Mouse (Mus musculus) heart, postnatal 0 days (tissue): Measurements from ENCODE around the gene Tor1a. TPM values are rescaled to one million over a fixed set of nuclear protein-coding genes. Genes with fewer than 3 reads are reported as not detected.
"Not testable (repeated sequence)": the region's sequence is repeated elsewhere in the genome, so short reads cannot be mapped to it uniquely, and the experiment has no call there.

ENCODE experiments used
- ATAC-seq: fragments of 200-750 bp; cut with Nextera tagmentation; 2 replicates; pipeline ENCODE4 v1.8.0; 2017; ENCODE audit warnings: low read depth, moderate number of reproducible peaks, moderate library complexity; ENCODE audit not compliant: insufficient read depth
- DNase-seq: peaks from one replicate; pipeline ENCODE4 v3.0.0-alpha.2; 2016; ENCODE audit warnings: low spot score
- H3K27ac ChIP-seq: fragments of 300-500 bp; sonication (generic); 2 replicates; pipeline ENCODE4 v1.5.1; 2014; ENCODE audit warnings: low read depth, mild to moderate bottlenecking
- H3K27me3 ChIP-seq: fragments of 300-500 bp; sonication (generic); 2 replicates; pipeline ENCODE4 v1.6.1; 2014; ENCODE audit warnings: low read length, mixed read lengths; ENCODE audit not compliant: control insufficient read depth, insufficient read depth
- H3K36me3 ChIP-seq: fragments of 300-500 bp; sonication (generic); replicated peaks from 2 replicates; pipeline ENCODE4 v1.6.1; 2014; ENCODE audit warnings: low read length, mixed read lengths; ENCODE audit not compliant: control insufficient read depth, insufficient read depth
- H3K4me1 ChIP-seq: fragments of 300-500 bp; sonication (generic); 2 replicates; pipeline ENCODE4 v1.6.1; 2014; ENCODE audit warnings: antibody characterized with exemption; ENCODE audit not compliant: control insufficient read depth, insufficient read depth
- H3K4me2 ChIP-seq: fragments of 300-500 bp; sonication (generic); 2 replicates; pipeline ENCODE4 v1.6.1; 2014; ENCODE audit warnings: low read depth, mild to moderate bottlenecking, low read length, moderate library complexity
- H3K4me3 ChIP-seq: fragments of 300-500 bp; sonication (generic); 2 replicates; pipeline ENCODE4 v1.5.1; 2014; ENCODE audit warnings: low read depth, low read length
- H3K9ac ChIP-seq: fragments of 300-500 bp; sonication (generic); replicated peaks from 2 replicates; pipeline ENCODE4 v1.6.1; 2014; ENCODE audit warnings: low read depth, low read length, mixed read lengths
- H3K9me3 ChIP-seq: fragments of 300-500 bp; sonication (generic); replicated peaks from 2 replicates; pipeline ENCODE4 v1.6.1; 2016; ENCODE audit warnings: low read length; ENCODE audit not compliant: control insufficient read depth
- CTCF ChIP-seq: IDR thresholded peaks from 2 replicates; pipeline ENCODE4 v1.5.1; 2016; ENCODE audit warnings: antibody characterized with exemption, control low read depth, low read depth
- EP300 ChIP-seq: IDR thresholded peaks from 2 replicates; pipeline ENCODE4 v1.6.1; 2016; ENCODE audit warnings: antibody characterized with exemption, low read depth
- WGBS: fragments of 180-500 bp; shearing (Covaris S2); extraction: QIAGEN DNeasy Blood & Tissue Kit; methylation state at CpG from one replicate; pipeline ENCODE4 v1.1.7; 2014; 5-methylcytosine and 5-hydroxymethylcytosine counted together
- polyA plus RNA-seq: library from polyadenylated mRNA; unstranded; fragments of >200 nt; fragmentation: Nextera tagmentation; extraction: Ambion mirVana; gene quantifications from 2 replicates; pipeline ENCODE4 v1.2.1, GENCODE M21; 2015
- total RNA-seq: library from RNA; depleted of rRNA; stranded (reverse); fragments of >200 nt; gene quantifications from 2 replicates; pipeline ENCODE4 v1.2.3, GENCODE M21; 2014; ENCODE audit warnings: low replicate concordance

The Tor1a gene
- total and polyA plus RNA-seq, 2 experiments from 2014 or later = 27.1 to 35.0 TPM

GRCm38 (mm10) chr2:30937731-30938130, 30.0 kb downstream of the Tor1a start:
- WGBS = 64% methylated on average over 8 of the region's 8 CpGs
- Histone ChIP-seq H3K27ac (no peak overlapping the region), H3K9me3 (no peaks in the 10 kb centered on the region), H3K27me3 (no peaks in the 10 kb centered on the region), H3K36me3 (no peaks in the 10 kb centered on the region), H3K9ac (no peak overlapping the region), H3K4me3 (no peak overlapping the region), H3K4me2 (no peak overlapping the region), H3K4me1 (no peaks in the 10 kb centered on the region)
- ATAC-seq = no peak
- DNase-seq = no peak
- TF ChIP-seq EP300 = no peak
- TF ChIP-seq CTCF = no peak

GRCm38 (mm10) chr2:30936808-30937207, 30.9 kb downstream of the Tor1a start:
- H3K9ac ChIP-seq = no peak overlapping the region
- H3K27me3 ChIP-seq = no peaks in the 10 kb centered on the region
- H3K36me3 ChIP-seq = no peaks in the 10 kb centered on the region
- DNase-seq (no peak), ATAC-seq (no peak)
- H3K4me2 ChIP-seq = no peak overlapping the region
- H3K9me3 ChIP-seq = no peaks in the 10 kb centered on the region
- H3K4me3 ChIP-seq = no peak overlapping the region
- no peaks in the 10 kb centered on the region for H3K4me1 ChIP-seq
- TF ChIP-seq CTCF = no peak
- TF ChIP-seq EP300 = no peak
- WGBS = 72% methylated on average over 3 of the region's 3 CpGs
- no peak overlapping the region for H3K27ac ChIP-seq

GRCm38 (mm10) chr2:30933917-30934450, 33.7 kb downstream of the Tor1a start:
- DNase-seq = peak; percentile 58
- Histone ChIP-seq H3K27ac (no peak overlapping the region), H3K27me3 (no peaks in the 10 kb centered on the region), H3K4me1 (no peaks in the 10 kb centered on the region), H3K9me3 (no peaks in the 10 kb centered on the region), H3K36me3 (no peaks in the 10 kb centered on the region), H3K9ac (no peak overlapping the region), H3K4me3 (no peak overlapping the region), H3K4me2 (no peak overlapping the region)
- ATAC-seq = peak; percentile 52
- peak; percentile 93 for TF ChIP-seq CTCF
- TF ChIP-seq EP300 = no peak
- 14% methylated on average over 7 of the region's 7 CpGs for WGBS

GRCm38 (mm10) chr2:30933032-30933431, 34.7 kb downstream of the Tor1a start:
- Histone ChIP-seq H3K4me2 (no peak overlapping the region), H3K4me1 (peaks cover 5% of the 10 kb centered on the region; the same call in 1 of the 2 replicates), H3K27ac (no peak overlapping the region), H3K9me3 (no peaks in the 10 kb centered on the region), H3K9ac (no peak overlapping the region), H3K4me3 (no peak overlapping the region), H3K27me3 (no peaks in the 10 kb centered on the region), H3K36me3 (no peaks in the 10 kb centered on the region)
- 74% methylated on average over 6 of the region's 6 CpGs for WGBS
- ATAC-seq (no peak), DNase-seq (no peak)
- TF ChIP-seq EP300 (no peak), CTCF (no peak)

GRCm38 (mm10) chr2:30931922-30932321, 35.8 kb downstream of the Tor1a start:
- Histone ChIP-seq H3K4me3 (no peak overlapping the region), H3K27me3 (no peaks in the 10 kb centered on the region), H3K9me3 (no peaks in the 10 kb centered on the region), H3K9ac (no peak overlapping the region), H3K4me2 (no peak overlapping the region), H3K36me3 (no peaks in the 10 kb centered on the region), H3K27ac (no peak overlapping the region), H3K4me1 (peaks cover 15% of the 10 kb centered on the region)
- WGBS = 78% methylated on average over 3 of the region's 3 CpGs
- no peak for DNase-seq
- TF ChIP-seq EP300 (no peak), CTCF (no peak)
- ATAC-seq = no peak

- ATAC-seq, H3K27ac ChIP-seq, H3K4me3 ChIP-seq, DNase-seq, H3K9me3 ChIP-seq, H3K9ac ChIP-seq, H3K27me3 ChIP-seq, H3K4me2 ChIP-seq, H3K36me3 ChIP-seq: not testable (repeated sequence)
- H3K4me1 ChIP-seq = peaks cover 19% of the 10 kb centered on the region
- 83% methylated on average over 2 of the region's 2 CpGs for WGBS
These were observed 36.9 kb downstream of the Tor1a start for GRCm38 (mm10) chr2:30930846-30931245.
